Mouse (Mus musculus): ENCODE measurements at regions not wholly inside any gene's neighbourhood (a gene's known extent, or its start where the extent isn't known, plus 50 kb on each side); places are given as distances from the start of the nearest gene placed in this dataset.

- DNase-seq (ENCODE audit: extremely low read depth, low read depth, low spot score) = no peak
Measured at GRCm38 (mm10) chr8:35183423-35183822, 582.2 kb upstream of the Gm19410 start.

GRCm38 (mm10) chr8:35185165-35185564 is 580.4 kb upstream of the Gm19410 start:
- DNase-seq (ENCODE audit: extremely low read depth, low read depth, low spot score) = no peak

- no peak for DNase-seq (ENCODE audit: extremely low read depth, low read depth, low spot score)
Measured at GRCm38 (mm10) chr8:35188531-35188930, 577.1 kb upstream of the Gm19410 start.

- no peak for DNase-seq (ENCODE audit: extremely low read depth, low read depth, low spot score)
Measured at GRCm38 (mm10) chr8:35189695-35190094, 575.9 kb upstream of the Gm19410 start.

GRCm38 (mm10) chr8:35192515-35192914 is 573.1 kb upstream of the Gm19410 start:
- no peak for DNase-seq (ENCODE audit: extremely low read depth, low read depth, low spot score)

- peak; percentile 74 for DNase-seq (ENCODE audit: extremely low read depth, low read depth, low spot score)
Measured at GRCm38 (mm10) chr8:35193771-35194170, 571.8 kb upstream of the Gm19410 start.

GRCm38 (mm10) chr8:35196189-35196588 is 569.4 kb upstream of the Gm19410 start:
- no peak for DNase-seq (ENCODE audit: extremely low read depth, low read depth, low spot score)

- no peak for DNase-seq (ENCODE audit: extremely low read depth, low read depth, low spot score)
Measured at GRCm38 (mm10) chr8:35198766-35199165, 566.8 kb upstream of the Gm19410 start.

- DNase-seq (ENCODE audit: extremely low read depth, low read depth, low spot score) = no peak
Measured at GRCm38 (mm10) chr8:35201416-35201815, 564.2 kb upstream of the Gm19410 start.

GRCm38 (mm10) chr8:35204971-35205370 is 560.6 kb upstream of the Gm19410 start:
- no peak for DNase-seq (ENCODE audit: extremely low read depth, low read depth, low spot score)

- no peak for DNase-seq (ENCODE audit: extremely low read depth, low read depth, low spot score)
Measured at GRCm38 (mm10) chr8:35205536-35205935, 560.1 kb upstream of the Gm19410 start.

GRCm38 (mm10) chr8:35206271-35206670 is 559.3 kb upstream of the Gm19410 start:
- DNase-seq (ENCODE audit: extremely low read depth, low read depth, low spot score) = no peak

- DNase-seq (ENCODE audit: extremely low read depth, low read depth, low spot score) = no peak
Measured at GRCm38 (mm10) chr8:35208357-35208756, 557.2 kb upstream of the Gm19410 start.

- DNase-seq (ENCODE audit: extremely low read depth, low read depth, low spot score) = no peak
Measured at GRCm38 (mm10) chr8:35211506-35212452, 553.8 kb upstream of the Gm19410 start.

GRCm38 (mm10) chr8:35213515-35213914 is 552.1 kb upstream of the Gm19410 start:
- no peak for DNase-seq (ENCODE audit: extremely low read depth, low read depth, low spot score)

GRCm38 (mm10) chr8:35217604-35218003 is 548.0 kb upstream of the Gm19410 start:
- no peak for DNase-seq (ENCODE audit: extremely low read depth, low read depth, low spot score)

- DNase-seq (ENCODE audit: extremely low read depth, low read depth, low spot score) = no peak
Measured at GRCm38 (mm10) chr8:35218327-35218726, 547.3 kb upstream of the Gm19410 start.

- no peak for DNase-seq (ENCODE audit: extremely low read depth, low read depth, low spot score)
Measured at GRCm38 (mm10) chr8:35224053-35224924, 541.3 kb upstream of the Gm19410 start.

- no peak for DNase-seq (ENCODE audit: extremely low read depth, low read depth, low spot score)
Measured at GRCm38 (mm10) chr8:35224925-35225244, 540.7 kb upstream of the Gm19410 start.

- DNase-seq (ENCODE audit: extremely low read depth, low read depth, low spot score) = no peak
Measured at GRCm38 (mm10) chr8:35227079-35227478, 538.5 kb upstream of the Gm19410 start.

- DNase-seq (ENCODE audit: extremely low read depth, low read depth, low spot score) = no peak
Measured at GRCm38 (mm10) chr8:35228449-35228848, 537.1 kb upstream of the Gm19410 start.
